Mouse (Mus musculus) retina, embryonic 14.5 days (tissue): ENCODE results near the gene Hoxc5.

ENCODE experiments used
- DNase-seq: peaks from one replicate; pipeline ENCODE4 v3.0.0-alpha.2; 2015; ENCODE audit warnings: low spot score

Gene Hoxc5

DNA sequence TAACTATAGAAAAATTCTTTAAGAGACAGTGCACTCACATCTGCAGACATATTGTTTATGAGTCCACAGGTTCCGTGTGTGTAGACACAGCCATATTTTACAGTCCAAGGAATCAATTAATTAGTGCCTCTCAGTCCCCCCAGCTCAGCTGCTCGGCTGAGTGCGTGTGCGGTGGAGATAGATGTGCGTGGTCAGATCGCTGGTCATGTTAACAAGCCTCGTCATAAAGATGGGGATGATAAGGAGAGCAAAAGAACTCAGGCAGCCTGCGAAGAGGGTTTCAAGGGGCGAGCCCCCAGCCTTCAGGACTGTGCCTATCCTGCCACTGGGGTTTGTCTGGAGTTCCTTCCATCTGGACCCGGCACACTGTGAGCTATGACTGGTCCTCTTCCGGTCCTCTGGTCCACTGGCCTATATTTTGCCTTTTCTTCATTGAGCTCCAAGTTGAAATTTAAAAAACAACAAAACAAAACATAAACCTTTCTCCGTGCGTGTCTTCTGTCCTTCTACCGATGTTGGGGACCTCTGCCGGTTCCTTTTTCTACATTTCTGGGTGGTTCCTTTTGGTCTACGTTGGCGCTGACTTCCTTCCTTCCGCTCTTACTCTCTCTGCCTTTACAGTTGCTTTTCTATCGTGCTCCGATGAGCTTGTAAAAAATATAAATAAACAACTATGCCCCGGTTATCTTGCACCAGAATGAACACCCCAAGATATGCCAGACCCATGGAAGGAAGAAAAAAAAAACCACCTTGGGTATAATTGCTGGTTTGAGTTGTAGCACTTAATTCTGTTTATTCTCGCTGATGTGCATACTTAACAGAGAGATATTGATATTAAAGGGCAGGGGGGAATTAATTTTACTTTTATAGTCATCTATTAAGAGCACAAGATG is 21.8 kb upstream of the Hoxc5 start:
- DNase-seq = no peak

GRCm38 (mm10) chr15:102947276-102947675 is 20.0 kb upstream of the Hoxc5 start:
- DNase-seq = no peak

DNA sequence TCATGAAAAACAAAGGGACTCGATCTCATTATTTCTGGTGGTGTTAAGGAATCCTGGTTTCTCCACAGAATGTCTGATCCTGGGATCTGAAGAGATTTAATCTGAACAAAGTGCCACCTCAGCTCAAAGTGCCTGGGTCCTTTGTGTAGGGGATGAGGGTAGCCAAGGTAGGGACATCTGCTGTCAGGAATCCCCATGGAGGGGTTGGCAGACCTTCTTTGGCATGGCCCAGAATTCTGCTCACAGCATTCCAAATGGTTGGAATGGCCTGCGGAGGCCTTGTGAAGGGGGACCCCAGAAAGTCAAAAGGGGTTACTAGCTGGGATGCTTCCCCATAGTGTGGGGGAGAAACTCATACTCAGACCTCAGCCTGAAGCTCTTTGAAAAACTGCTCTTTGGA is 18.4 kb upstream of the Hoxc5 start:
- no peak for DNase-seq

- DNase-seq = no peak
These were observed 17.5 kb upstream of the Hoxc5 start for GRCm38 (mm10) chr15:102949696-102950095.

DNA sequence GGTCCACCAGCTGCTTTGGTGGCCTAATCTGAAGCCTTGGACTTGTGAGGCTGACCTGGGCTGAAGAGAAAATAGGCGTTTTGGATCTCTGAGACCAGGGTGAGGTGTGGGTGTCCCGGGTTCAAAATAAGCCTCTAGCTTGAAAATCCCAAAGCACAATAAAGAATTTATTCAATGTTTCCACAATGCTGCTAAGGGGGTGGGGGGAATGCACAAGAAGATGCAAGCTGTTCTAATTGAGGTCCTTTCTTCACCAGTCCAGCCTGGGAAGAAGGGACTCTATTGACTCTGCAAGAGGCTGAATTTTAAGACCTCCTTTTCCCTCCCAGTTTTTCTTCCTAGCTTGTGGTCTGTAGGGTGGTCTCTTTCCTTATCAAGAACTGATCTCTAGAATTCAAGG is 16.4 kb upstream of the Hoxc5 start:
- DNase-seq = no peak

DNA sequence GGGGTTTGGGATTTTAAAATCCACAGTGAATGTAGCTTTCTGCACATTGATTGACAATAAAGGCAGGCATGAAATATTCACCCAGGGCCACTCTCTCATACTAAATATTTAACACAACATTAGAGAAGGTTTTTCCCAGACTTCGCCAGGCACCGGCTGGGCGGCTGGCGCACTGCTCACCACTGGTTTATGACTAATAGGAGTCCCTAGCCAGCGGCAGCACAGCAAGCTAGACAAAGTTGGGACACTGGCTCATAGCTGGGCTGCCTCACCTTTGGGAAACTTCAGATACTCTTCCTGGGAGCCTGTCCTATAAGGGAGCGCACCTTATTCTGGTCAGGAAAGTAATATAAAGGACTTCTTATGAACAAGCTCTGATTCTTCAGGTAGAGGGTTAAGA is 13.7 kb upstream of the Hoxc5 start:
- no peak for DNase-seq

GRCm38 (mm10) chr15:102954192-102955006 is 12.8 kb upstream of the Hoxc5 start, which contains the start of gene Hoxc11:
Hoxc11 (plus strand) TSS chr15:102954427.
- DNase-seq = no peak

DNA sequence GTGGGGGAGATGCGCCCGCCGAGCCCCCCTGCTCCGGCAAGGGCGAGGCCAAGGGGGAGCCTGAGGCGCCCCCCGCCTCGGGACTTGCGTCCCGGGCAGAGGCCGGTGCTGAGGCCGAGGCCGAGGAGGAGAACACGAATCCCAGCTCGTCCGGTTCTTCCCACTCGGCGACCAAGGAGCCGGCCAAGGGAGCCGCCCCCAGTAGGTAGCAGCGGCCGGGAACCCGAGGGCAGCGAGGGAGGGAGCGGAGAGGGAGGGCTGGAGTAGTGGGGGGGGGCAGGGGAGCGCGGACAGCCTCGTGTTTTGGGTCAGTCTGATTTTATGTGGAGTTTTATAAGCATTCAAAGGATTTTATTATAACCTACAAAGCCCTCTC is 12.2 kb upstream of the Hoxc5 start:
- DNase-seq = no peak

DNA sequence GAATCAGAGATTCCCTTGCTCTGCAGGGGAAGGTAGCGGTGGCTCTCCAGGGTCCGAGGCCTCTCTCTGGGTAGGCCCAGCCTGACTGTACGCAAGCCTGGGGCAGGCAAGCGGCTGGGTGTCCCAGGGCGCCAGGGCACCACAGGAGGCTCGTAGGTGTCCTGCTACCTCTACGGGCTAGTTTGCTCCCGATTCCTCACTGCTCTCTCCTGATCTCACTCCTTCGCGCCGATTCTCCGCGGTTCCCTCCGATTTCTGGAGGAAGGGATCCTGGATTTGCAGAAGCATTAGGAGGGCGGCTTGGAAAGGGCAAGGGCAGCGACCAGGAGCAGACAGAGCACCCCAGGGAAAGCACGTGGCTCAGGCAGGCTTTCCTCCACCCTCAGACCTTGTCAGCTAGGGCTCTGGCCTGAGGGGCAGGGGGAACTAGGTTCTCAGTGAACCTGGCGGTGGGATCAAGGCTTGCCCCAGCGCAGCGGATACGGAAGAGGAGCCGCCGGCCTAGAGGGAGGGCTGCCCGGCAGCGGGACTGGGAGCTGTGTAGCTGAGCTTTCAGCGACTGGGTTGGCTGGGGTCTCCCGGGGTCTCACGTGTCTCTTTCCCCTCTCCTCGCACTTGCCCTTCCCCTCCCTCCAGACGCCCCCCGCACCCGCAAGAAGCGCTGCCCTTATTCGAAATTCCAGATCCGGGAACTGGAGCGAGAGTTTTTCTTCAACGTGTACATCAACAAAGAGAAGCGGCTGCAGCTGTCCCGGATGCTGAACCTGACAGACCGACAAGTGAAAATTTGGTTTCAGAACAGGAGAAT is 11.2 kb upstream of the Hoxc5 start:
- DNase-seq = no peak

- no peak for DNase-seq
These were observed 10.3 kb upstream of the Hoxc5 start for GRCm38 (mm10) chr15:102956906-102957305.

- no peak for DNase-seq
These were observed 7.5 kb upstream of the Hoxc5 start for GRCm38 (mm10) chr15:102959663-102960191.

DNA sequence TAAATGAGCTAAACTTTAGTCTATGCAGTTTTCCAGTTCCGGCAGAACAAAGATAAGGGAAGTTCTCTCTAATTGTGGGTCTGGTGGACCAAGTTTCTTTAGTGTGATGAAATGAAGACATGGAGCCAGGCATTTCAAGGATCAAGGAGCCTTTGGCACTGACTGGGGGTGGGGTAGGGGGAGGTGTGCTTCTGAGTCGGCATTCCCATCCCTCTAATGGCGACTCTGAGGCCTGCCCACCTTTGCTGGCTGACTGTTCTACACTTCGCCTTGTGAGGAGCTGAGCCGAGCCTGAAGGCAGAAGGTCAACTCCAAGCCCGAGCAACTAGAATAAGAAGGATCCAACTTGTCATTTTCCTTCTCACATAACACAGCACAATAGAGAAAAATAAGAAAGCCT is 5.5 kb upstream of the Hoxc5 start:
- DNase-seq = no peak

GRCm38 (mm10) chr15:102962492-102962891 is 4.8 kb upstream of the Hoxc5 start:
- peak; percentile 52 for DNase-seq

DNA sequence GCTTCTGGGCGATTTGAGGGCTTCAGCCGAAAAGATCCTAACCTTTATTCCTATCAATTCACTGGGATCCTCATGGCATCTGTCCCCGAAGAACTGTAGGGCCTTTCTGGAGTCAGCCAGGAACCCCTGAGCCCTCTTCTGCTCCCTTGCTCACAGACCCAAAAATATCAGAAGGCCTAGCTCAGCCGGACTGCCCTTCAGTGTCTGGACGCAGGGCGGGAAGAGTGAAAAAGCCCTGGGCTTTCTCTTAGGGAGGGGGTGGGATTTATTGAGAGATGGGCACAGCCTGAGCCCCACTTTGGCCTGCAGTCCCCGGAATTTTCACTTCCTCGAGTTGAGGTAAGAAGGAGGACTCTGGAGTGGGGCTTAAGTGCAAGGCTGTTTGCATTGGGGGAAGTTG is 4.0 kb upstream of the Hoxc5 start:
- DNase-seq = no peak

GRCm38 (mm10) chr15:102963671-102964640 is 3.3 kb upstream of the Hoxc5 start:
- DNase-seq = no peak

GRCm38 (mm10) chr15:102965003-102965891 is 2.0 kb upstream of the Hoxc5 start:
- DNase-seq = no peak

- DNase-seq = peak; percentile 85
These were observed 1.1 kb upstream of the Hoxc5 start for GRCm38 (mm10) chr15:102965892-102966775.

- DNase-seq = no peak
These were observed 399 bp upstream of the Hoxc5 start, which contains the start of gene Hoxc10 for GRCm38 (mm10) chr15:102966776-102967311. Hoxc10 (plus strand) TSS chr15:102966796.
